Mouse (Mus musculus): ENCODE results near the gene Fgf11.

DNA sequence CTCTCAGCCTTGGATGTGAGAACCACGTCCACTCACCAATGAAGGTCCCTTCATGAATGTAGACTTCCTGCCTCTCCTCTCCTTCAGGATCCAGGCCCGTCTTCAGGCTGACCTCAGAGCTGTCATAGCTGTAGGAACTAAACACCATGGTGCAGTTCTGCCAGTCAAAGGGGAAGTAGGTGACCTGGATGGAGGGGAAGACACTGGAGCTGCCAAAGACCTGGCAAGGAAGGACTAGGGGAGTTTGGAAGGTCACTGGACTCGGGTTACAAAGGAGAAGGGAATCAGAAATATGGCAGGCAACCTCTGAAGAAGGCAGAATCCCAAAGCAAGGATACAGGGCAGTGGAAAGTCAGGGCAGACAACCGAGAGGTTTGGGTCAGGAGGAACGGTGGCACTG, 8.2 kb downstream of the Fgf11 start:
- TF ChIP-seq POLR2A (IDR thresholded peaks at IDR 0.05; ENCODE audit: borderline replicate concordance, insufficient read depth, low read length): no peak
- TF ChIP-seq CTCF (IDR thresholded peaks at IDR 0.05; ENCODE audit: borderline replicate concordance, insufficient read depth, low read depth, low read length): no peak

All from cerebellum, adult 2 months (tissue).